Mouse (Mus musculus): ENCODE measurements around the gene Sult2a8. TPM values are rescaled to one million over a fixed set of nuclear protein-coding genes. Genes with fewer than 3 reads are reported as not detected.

Sult2a8 gene
- total and polyA plus RNA-seq, 2 experiments from 2014 or later = not detected

DNA sequence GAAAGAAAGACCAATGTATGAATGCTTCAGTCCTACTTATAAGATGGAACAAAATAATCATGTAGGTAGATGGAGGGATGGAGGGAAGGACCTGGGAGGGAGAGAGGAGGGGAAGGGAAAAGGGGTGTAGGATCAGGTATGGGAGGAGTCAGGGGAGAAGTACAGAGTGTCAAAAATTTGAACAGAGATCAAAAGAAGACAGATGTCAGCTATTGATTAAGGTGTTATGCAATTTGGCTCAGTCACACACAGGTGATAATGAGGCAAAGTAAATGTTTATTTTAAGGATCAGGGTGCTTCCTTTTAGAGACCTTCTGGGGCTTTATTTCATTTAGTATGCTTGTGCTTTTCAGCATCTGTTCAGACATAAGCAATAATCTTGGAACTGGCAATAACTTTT lies 50.1 kb downstream of the Sult2a8 start:
- no peak overlapping the region for H3K4me3 ChIP-seq (ENCODE audit: low read depth, low read length)
- H3K9ac ChIP-seq (replicated peaks; ENCODE audit: low read length, poor library complexity, severe bottlenecking) = no peak overlapping the region
- TF ChIP-seq CTCF (IDR thresholded peaks at IDR 0.05) = no peak
- peaks cover 13% of the 10 kb centered on the region; the same call in 1 of the 2 replicates for H3K9me3 ChIP-seq (ENCODE audit: low read length)
- ATAC-seq (ENCODE audit: low FRiP score) = no peak
- no peaks in the 10 kb centered on the region for H3K27me3 ChIP-seq (ENCODE audit: insufficient read depth, low read length)
- DNase-seq (ENCODE audit: low spot score) = no peak
- no peak overlapping the region for H3K4me2 ChIP-seq (ENCODE audit: low read depth, low read length, poor library complexity, severe bottlenecking)
- no peaks in the 10 kb centered on the region for H3K4me1 ChIP-seq (ENCODE audit: insufficient read depth, low read length)
- no peaks in the 10 kb centered on the region for H3K36me3 ChIP-seq (ENCODE audit: insufficient read depth, low read length)
- H3K27ac ChIP-seq (ENCODE audit: low read depth, low read length) = no peak overlapping the region

Other genes with a start within 250 kb of the Sult2a8 start
- gene Sult2a6, start 191.9 kb downstream of the Sult2a8 start, total RNA-seq (2014; rRNA removed) = not detected in 2 replicates
- not detected in 2 replicates for gene Sult2a6, start 191.9 kb downstream of the Sult2a8 start, polyA plus RNA-seq (2015; fragmentation: Nextera tagmentation; extraction: Ambion mirVana)
- gene Obox8, start 113.2 kb downstream of the Sult2a8 start, total RNA-seq (2014; rRNA removed) = not detected in 2 replicates
- not detected in 2 replicates for gene Obox8, start 113.2 kb downstream of the Sult2a8 start, polyA plus RNA-seq (2015; fragmentation: Nextera tagmentation; extraction: Ambion mirVana)
- gene Sult2a7, start 47.5 kb upstream of the Sult2a8 start, total RNA-seq (2014; rRNA removed) = not detected in 2 replicates
- not detected in 2 replicates for gene Sult2a7, start 47.5 kb upstream of the Sult2a8 start, polyA plus RNA-seq (2015; fragmentation: Nextera tagmentation; extraction: Ambion mirVana)
- 0.16 and 0.24 TPM in 2 replicates for gene Vmn1r90, start 116.7 kb upstream of the Sult2a8 start, total RNA-seq (2014; rRNA removed)
- gene Vmn1r90, start 116.7 kb upstream of the Sult2a8 start, polyA plus RNA-seq (2015; fragmentation: Nextera tagmentation; extraction: Ambion mirVana) = 0.04 and 0.14 TPM in 2 replicates
- gene Obox7, start 212.7 kb upstream of the Sult2a8 start, total RNA-seq (2014; rRNA removed) = not detected in 2 replicates
- not detected in 2 replicates for gene Obox7, start 212.7 kb upstream of the Sult2a8 start, polyA plus RNA-seq (2015; fragmentation: Nextera tagmentation; extraction: Ambion mirVana)

All from midbrain, postnatal 0 days (tissue).